Mouse (Mus musculus): ENCODE data around the gene Spc24. TPM values are rescaled to one million over a fixed set of nuclear protein-coding genes. Genes with fewer than 3 reads are reported as not detected.

The Spc24 gene
- 108 and 118 TPM in 2 replicates for polyA plus RNA-seq (2015; fragmentation: Nextera tagmentation; extraction: Ambion mirVana)

DNA sequence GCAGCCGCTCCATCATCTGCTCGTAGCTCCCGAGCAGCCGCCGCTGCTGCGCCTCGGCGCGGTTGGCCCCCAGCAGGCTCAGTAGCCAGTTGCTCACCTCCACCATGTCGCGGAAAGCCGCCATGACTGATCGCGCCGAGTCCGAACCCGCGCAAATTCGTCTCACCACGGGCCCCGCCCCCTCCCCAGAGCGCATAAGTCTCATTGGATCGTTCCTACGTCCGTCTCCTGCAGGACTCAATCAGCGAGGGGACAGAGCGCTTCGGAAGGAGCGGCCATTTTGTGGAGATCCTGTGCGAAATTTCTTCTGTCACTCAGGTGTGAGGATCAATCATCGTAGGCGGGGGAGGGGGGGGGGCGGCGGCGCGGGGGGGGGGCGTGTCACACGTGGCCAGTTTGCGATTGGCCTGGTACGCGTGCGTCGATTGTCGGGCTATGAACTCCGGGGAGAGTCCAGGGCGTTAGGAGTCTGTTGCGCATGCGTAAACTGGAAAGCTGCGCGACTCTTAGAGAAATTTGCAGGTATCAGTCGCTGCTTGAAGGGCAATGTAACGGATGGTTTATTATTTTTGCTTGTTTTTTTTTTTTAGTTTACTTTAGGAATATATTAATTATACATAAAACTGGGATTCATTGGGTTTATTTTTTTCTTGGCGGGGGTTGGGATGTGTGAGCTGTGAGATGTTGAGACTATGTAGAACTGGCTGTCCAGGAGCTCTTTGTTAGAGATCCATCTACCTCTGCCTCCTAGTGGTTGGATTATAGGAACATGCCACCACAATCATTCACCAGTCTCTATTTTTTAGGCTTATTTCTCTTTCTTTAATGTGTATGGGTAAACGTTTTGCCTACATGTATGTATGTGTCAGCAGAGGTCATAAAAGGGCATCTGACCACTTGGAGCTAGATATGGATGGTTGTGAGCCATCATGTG is at the start of gene Spc24:
TSS of gene Spc24 (minus strand) at position 149 of the 934 bp plus-strand sequence.

DNA sequence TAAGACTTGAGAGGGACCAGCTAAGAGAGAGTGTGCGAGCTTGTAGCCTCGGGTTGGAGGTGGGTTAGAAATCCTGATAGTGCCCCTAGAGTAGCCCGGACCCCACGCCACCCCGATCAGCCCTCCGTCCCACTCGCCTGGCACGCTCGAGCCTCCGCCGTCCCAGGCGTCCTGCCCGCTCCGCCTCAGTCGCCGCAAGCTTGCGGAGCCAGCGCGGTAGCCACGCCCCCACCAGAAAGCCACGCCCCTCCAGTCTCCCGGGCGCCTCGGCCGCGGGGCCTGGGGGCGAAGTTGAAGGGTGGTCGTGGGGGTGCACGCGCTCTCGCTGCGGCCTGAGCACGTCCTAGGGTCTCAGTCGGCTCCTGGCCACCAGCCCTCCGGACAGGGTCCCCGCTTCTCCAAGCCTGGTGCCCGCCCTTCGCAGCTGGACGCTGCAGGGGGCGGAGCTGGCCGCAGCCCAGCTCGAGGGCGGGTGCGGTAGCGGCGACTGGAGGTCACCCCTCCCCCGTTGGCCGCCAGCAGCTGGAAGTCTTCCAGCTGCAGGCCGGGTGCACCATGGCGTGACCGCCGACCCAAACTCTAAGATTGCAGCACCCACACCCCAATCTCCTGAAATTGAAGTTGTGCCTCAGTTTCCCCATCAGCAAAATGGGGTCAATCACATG is 38.4 kb upstream of the Spc24 start, which contains the start of gene Kank2:
TSS of gene Kank2 (minus strand) at position 400 of the 665 bp plus-strand sequence.

DNA sequence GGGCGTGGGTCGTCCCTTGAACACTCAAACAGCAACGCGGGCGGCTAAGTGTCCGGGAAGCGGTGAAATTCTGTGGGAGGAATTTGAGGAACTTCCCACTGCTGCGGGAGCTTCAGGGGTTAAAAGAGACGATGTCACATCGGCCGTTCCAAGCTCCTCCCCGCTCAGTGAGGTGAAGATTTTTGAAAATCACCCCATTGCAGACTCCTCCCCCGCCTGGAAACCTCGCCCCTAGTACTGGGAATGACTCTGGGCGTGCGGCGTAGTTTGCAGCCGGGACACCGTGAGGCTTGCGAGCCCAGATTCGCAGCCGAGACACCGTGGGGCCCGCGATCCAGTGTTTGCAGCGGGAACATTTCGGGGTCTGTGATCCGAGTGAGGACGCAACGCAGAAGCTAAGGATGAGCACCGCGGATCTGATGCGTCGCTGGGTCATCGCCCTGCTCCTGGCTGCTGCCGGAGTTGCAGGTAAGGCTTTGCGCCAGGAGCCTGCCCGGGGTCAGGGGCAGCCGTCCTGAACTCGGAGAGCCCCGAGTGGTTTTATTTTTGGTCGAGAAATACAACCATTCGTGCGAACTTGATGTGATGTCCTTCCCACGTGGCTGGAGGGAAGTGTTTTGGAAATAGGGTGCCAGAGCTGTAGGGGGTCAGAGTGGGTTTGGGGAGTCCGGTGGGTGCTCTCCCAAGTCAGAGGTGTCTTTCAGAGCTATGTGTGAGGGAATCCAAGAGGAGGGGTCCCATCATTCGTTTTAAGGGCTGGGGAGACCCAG is 36.5 kb downstream of the Spc24 start, which contains the start of gene Ldlr:
TSS of gene Ldlr (plus strand) at position 107 of the 770 bp plus-strand sequence.

Other genes with a start within 250 kb of the Spc24 start
- 28.3 and 37.9 TPM in 2 replicates for gene AB124611, start 234.1 kb downstream of the Spc24 start, polyA plus RNA-seq (2015; fragmentation: Nextera tagmentation; extraction: Ambion mirVana)
- gene Carm1, start 213.4 kb downstream of the Spc24 start, polyA plus RNA-seq (2015; fragmentation: Nextera tagmentation; extraction: Ambion mirVana): 16.9 and 17.5 TPM in 2 replicates
- gene Timm29, start 167.6 kb downstream of the Spc24 start, polyA plus RNA-seq (2015; fragmentation: Nextera tagmentation; extraction: Ambion mirVana): 16.4 and 16.7 TPM in 2 replicates
- gene Yipf2, start 167.5 kb downstream of the Spc24 start, polyA plus RNA-seq (2015; fragmentation: Nextera tagmentation; extraction: Ambion mirVana): 11.8 and 13.7 TPM in 2 replicates
- gene Smarca4, start 144.1 kb downstream of the Spc24 start, polyA plus RNA-seq (2015; fragmentation: Nextera tagmentation; extraction: Ambion mirVana): 25.5 and 26.8 TPM in 2 replicates
- gene Ldlr, start 36.8 kb downstream of the Spc24 start, polyA plus RNA-seq (2015; fragmentation: Nextera tagmentation; extraction: Ambion mirVana): 5.2 and 5.3 TPM in 2 replicates
- 4.1 and 4.5 TPM in 2 replicates for gene Kank2, start 38.4 kb upstream of the Spc24 start, polyA plus RNA-seq (2015; fragmentation: Nextera tagmentation; extraction: Ambion mirVana)
- 0.61 and 0.66 TPM in 2 replicates for gene Angptl8, start 75.2 kb upstream of the Spc24 start, polyA plus RNA-seq (2015; fragmentation: Nextera tagmentation; extraction: Ambion mirVana)
- gene Dock6, start 92.3 kb upstream of the Spc24 start, polyA plus RNA-seq (2015; fragmentation: Nextera tagmentation; extraction: Ambion mirVana): 9.2 and 13.3 TPM in 2 replicates
- 11.6 and 16.2 TPM in 2 replicates for gene Rab3d, start 157.9 kb upstream of the Spc24 start, polyA plus RNA-seq (2015; fragmentation: Nextera tagmentation; extraction: Ambion mirVana)
- gene Ccdc159, start 167.2 kb upstream of the Spc24 start, polyA plus RNA-seq (2015; fragmentation: Nextera tagmentation; extraction: Ambion mirVana): 0.63 and 0.84 TPM in 2 replicates
- 16.7 and 22.4 TPM in 2 replicates for gene Tmem205, start 167.3 kb upstream of the Spc24 start, polyA plus RNA-seq (2015; fragmentation: Nextera tagmentation; extraction: Ambion mirVana)
- 1.1 and 1.4 TPM in 2 replicates for gene Plppr2, start 176.7 kb upstream of the Spc24 start, polyA plus RNA-seq (2015; fragmentation: Nextera tagmentation; extraction: Ambion mirVana)
- gene Swsap1, start 195.5 kb upstream of the Spc24 start, polyA plus RNA-seq (2015; fragmentation: Nextera tagmentation; extraction: Ambion mirVana): 2.3 and 2.8 TPM in 2 replicates
- gene Epor, start 203.2 kb upstream of the Spc24 start, polyA plus RNA-seq (2015; fragmentation: Nextera tagmentation; extraction: Ambion mirVana): 121 and 135 TPM in 2 replicates
- gene Rgl3, start 229.1 kb upstream of the Spc24 start, polyA plus RNA-seq (2015; fragmentation: Nextera tagmentation; extraction: Ambion mirVana): 0.96 and 1.5 TPM in 2 replicates
- gene Ccdc151, start 242.3 kb upstream of the Spc24 start, polyA plus RNA-seq (2015; fragmentation: Nextera tagmentation; extraction: Ambion mirVana): 0.06 and 0.17 TPM in 2 replicates
- 34.2 and 36.2 TPM in 2 replicates for gene Prkcsh, start 242.5 kb upstream of the Spc24 start, polyA plus RNA-seq (2015; fragmentation: Nextera tagmentation; extraction: Ambion mirVana)